Mouse (Mus musculus) cerebellum, adult 9-11 months (tissue): ENCODE results near the gene Arfgap1.

Source experiments
- DNase-seq: peaks from one replicate; pipeline ENCODE4 v3.0.0; 2022

Gene Arfgap1

GRCm38 (mm10) chr2:180967010-180967763, at the start of gene Arfgap1:
TSS of gene Arfgap1 (plus strand) at chr2:180967225.
- DNase-seq, result peak; percentile 95

GRCm38 (mm10) chr2:180919913-180920809, 46.9 kb upstream of the Arfgap1 start:
- DNase-seq, result no peak

- peak; percentile 97 for DNase-seq
These were observed 46.1 kb upstream of the Arfgap1 start, which contains the start of gene Ythdf1 for GRCm38 (mm10) chr2:180920810-180921400. TSS of gene Ythdf1 (minus strand) at chr2:180920949.

DNA sequence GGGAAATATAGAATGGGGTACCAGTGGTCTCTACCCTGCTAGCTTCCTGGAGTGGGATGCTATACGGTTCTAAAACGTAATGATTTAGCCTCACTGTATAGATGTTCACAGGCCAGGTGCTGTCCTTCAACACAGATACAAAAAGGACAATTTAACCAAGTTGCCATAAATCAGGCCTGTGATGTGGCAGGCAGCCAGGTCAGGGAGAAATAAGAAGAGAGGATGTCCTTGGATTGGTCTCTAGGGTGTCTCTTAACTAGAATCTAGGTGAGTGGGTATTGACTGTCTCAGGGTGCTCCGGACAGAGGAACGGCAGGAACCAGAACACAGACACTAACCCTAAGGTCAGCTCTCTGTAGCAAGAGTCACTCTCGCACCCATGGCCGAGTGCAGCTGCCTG, 44.3 kb upstream of the Arfgap1 start:
- no peak for DNase-seq

GRCm38 (mm10) chr2:180925176-180925575, 41.8 kb upstream of the Arfgap1 start:
- DNase-seq, result peak; percentile 74

DNA sequence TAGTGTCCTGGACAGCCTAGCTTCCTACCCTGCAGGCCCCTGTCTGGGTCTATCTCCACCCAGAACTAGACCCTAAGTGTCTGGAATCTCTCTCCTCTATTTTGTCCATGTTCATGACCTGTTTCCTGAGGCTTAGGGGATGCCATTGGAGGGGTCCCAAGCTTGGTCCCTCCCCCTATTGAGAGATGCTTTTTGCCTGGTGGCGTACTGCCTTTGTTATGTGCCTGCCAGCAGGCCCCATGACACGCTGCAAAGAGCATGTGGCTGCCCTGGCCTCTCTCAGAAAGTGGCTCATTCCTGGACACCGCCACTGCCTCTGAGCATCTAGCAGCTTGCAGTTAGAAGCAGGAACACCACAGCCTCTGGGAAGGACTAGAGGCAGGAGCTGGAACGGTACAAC, 38.3 kb upstream of the Arfgap1 start, which contains the start of gene Birc7:
TSS of gene Birc7 (plus strand) at position 301 of the 400 bp plus-strand sequence.
- DNase-seq, result no peak

- DNase-seq, result no peak
These were observed 34.6 kb upstream of the Arfgap1 start for GRCm38 (mm10) chr2:180932418-180932817.

GRCm38 (mm10) chr2:180940187-180940586, 26.8 kb upstream of the Arfgap1 start:
- DNase-seq, result no peak

GRCm38 (mm10) chr2:180941869-180942268, 25.2 kb upstream of the Arfgap1 start:
- no peak for DNase-seq

GRCm38 (mm10) chr2:180949947-180950346, 17.1 kb upstream of the Arfgap1 start:
- DNase-seq, result no peak

DNA sequence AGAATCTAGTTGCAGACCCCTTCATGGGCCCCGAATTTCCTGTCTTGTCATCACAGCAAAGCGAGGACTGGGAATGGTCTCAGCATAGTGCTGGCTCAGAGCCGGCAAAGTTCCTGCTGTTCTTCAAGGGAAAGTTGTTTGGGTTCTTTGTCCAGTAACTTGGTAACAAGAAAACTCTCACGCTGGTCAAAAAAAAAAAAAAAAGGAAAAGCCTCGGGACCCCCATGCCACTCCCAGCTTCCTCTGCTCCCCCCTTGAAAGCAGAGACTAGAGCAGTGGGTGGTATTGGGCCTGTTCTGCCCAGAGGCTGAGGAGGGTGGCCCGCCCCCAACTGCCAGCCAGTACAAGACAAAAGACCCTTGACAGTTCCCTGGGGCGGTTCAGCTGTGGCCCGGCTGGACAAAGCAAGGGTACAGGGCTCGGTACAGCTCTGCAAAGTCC, 14.3 kb upstream of the Arfgap1 start:
- peak; percentile 50 for DNase-seq

GRCm38 (mm10) chr2:180953638-180954037, 13.4 kb upstream of the Arfgap1 start:
- no peak for DNase-seq

- peak; percentile 66 for DNase-seq
These were observed 12.7 kb upstream of the Arfgap1 start, which contains the start of gene Nkain4 for GRCm38 (mm10) chr2:180954061-180955047. TSS of gene Nkain4 (minus strand) at chr2:180954699.

- no peak for DNase-seq
These were observed 7.4 kb upstream of the Arfgap1 start for GRCm38 (mm10) chr2:180959605-180960004.

- DNase-seq, result no peak
These were observed 6.8 kb upstream of the Arfgap1 start for GRCm38 (mm10) chr2:180960187-180960586.

GRCm38 (mm10) chr2:180962616-180963308, 4.3 kb upstream of the Arfgap1 start:
- no peak for DNase-seq

- peak; percentile 77 for DNase-seq
These were observed 3.1 kb upstream of the Arfgap1 start for GRCm38 (mm10) chr2:180963956-180964355.

DNA sequence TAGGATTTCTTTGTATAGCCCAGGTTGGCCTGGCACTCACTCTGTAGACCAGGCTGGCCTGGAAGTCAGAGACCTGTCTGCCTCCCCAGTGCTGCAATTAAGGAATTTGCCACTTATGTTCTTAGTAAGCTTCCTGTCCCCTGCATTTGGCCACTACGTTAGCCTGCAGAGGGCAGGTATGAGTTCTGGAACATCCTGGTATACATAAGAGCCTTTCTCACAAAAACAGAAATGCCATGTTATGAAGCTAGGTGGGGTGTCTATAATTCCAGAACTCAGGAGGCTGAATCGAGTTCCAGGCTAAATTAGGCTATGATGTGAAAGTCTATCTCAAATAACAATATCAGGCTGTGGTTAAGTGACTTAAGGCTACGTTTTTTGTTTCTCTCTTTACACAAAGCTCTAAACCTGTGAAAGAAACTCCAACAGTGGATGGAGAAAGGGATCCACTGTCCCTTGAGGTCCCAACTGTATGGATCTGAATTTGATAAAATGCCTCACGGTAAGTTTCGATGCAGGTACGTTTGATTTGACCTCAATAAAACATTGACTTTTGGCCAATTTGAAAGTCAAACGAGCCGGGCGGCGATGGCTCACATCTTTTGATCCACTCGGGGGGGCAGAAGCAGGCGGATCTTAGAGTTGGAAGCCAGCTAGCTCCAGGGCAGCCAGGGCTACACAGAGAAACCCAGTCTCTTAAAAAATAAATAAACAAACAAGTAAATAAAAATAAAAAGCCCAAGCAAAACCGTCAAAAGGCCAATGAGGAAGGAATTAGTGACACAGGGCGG, 738 bp upstream of the Arfgap1 start:
- DNase-seq, result peak; percentile 50

- DNase-seq, result no peak
These were observed 14.1 kb downstream of the Arfgap1 start for GRCm38 (mm10) chr2:180981133-180981532.

DNA sequence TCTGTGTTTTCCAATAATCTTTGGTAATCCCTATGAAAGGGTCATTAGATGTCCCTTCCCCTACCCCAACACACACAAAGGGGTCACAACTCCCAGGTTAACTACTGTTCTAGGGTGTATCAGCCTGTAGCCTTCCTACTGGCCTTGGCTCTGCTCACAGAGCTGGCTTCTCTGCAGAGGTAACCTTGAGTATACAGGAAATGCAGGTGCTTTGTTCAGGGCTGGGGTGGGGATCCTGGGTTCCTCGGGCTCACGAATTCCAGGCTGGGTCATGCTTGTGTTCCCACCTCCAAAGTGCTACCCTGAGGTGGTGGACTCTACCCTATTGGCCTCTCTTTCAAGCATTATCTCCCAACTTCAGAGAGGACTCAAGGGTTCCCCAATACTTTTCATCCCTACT, 18.6 kb downstream of the Arfgap1 start:
- DNase-seq, result no peak
